Mouse (Mus musculus): ENCODE data around the gene Alb. TPM values are rescaled to one million over a fixed set of nuclear protein-coding genes. Genes with fewer than 3 reads are reported as not detected.

Alb gene
- polyA plus RNA-seq, 1 experiment from 2014 or later = 1.3 TPM

- no peak overlapping the region for H3K27ac ChIP-seq (replicated peaks)
- no peaks in the 10 kb centered on the region for H3K9me3 ChIP-seq
- no peak overlapping the region for H3K4me2 ChIP-seq
- no peaks in the 10 kb centered on the region for H3K4me1 ChIP-seq (replicated peaks)
- no peak overlapping the region for H3K4me3 ChIP-seq
- H3K27me3 ChIP-seq = no peaks in the 10 kb centered on the region
- no peak for ATAC-seq (ENCODE audit: low FRiP score, low read depth)
- no peaks in the 10 kb centered on the region for H3K36me3 ChIP-seq
- no peak overlapping the region for H3K9ac ChIP-seq
- whole genome bisulfite sequencing = 18% methylated on average over 6 of the region's 6 CpGs
Observed at GRCm38 (mm10) chr5:90467245-90467644, 6.5 kb downstream of the Alb start.

- H3K9ac ChIP-seq = no peak overlapping the region
- no peak overlapping the region for H3K4me3 ChIP-seq
- 90% methylated on average over 3 of the region's 3 CpGs for WGBS
- H3K9me3 ChIP-seq = no peaks in the 10 kb centered on the region
- no peaks in the 10 kb centered on the region for H3K4me1 ChIP-seq (replicated peaks)
- no peak for ATAC-seq (ENCODE audit: low FRiP score, low read depth)
- H3K27me3 ChIP-seq = no peaks in the 10 kb centered on the region
- no peak overlapping the region for H3K27ac ChIP-seq (replicated peaks)
- H3K36me3 ChIP-seq = no peaks in the 10 kb centered on the region
- H3K4me2 ChIP-seq = no peak overlapping the region
Observed at GRCm38 (mm10) chr5:90470836-90471235, 10.1 kb downstream of the Alb start.

- Histone ChIP-seq H3K4me3 (no peak overlapping the region), H3K4me1 (replicated peaks) (no peaks in the 10 kb centered on the region), H3K9me3 (no peaks in the 10 kb centered on the region), H3K27me3 (no peaks in the 10 kb centered on the region), H3K9ac (no peak overlapping the region), H3K27ac (replicated peaks) (no peak overlapping the region), H3K36me3 (no peaks in the 10 kb centered on the region), H3K4me2 (no peak overlapping the region)
- ATAC-seq (ENCODE audit: low FRiP score, low read depth) = no peak
- WGBS = 97% methylated on average over 4 of the region's 4 CpGs
Observed at GRCm38 (mm10) chr5:90473902-90474301, 13.2 kb downstream of the Alb start.

GRCm38 (mm10) chr5:90474369-90474768 is 13.7 kb downstream of the Alb start:
- no peak overlapping the region for H3K4me3 ChIP-seq
- 88% methylated on average over 5 of the region's 5 CpGs for WGBS
- H3K4me1 ChIP-seq (replicated peaks) = no peaks in the 10 kb centered on the region
- no peak for ATAC-seq (ENCODE audit: low FRiP score, low read depth)
- no peaks in the 10 kb centered on the region for H3K27me3 ChIP-seq
- H3K9me3 ChIP-seq = no peaks in the 10 kb centered on the region
- H3K4me2 ChIP-seq = no peak overlapping the region
- no peaks in the 10 kb centered on the region for H3K36me3 ChIP-seq
- no peak overlapping the region for H3K27ac ChIP-seq (replicated peaks)
- H3K9ac ChIP-seq = no peak overlapping the region

GRCm38 (mm10) chr5:90476741-90477140 is 16.0 kb downstream of the Alb start:
- no peaks in the 10 kb centered on the region for H3K4me1 ChIP-seq (replicated peaks)
- no peak overlapping the region for H3K4me3 ChIP-seq
- H3K9ac ChIP-seq = no peak overlapping the region
- no peaks in the 10 kb centered on the region for H3K27me3 ChIP-seq
- ATAC-seq (ENCODE audit: low FRiP score, low read depth) = no peak
- no peaks in the 10 kb centered on the region for H3K36me3 ChIP-seq
- no peak overlapping the region for H3K4me2 ChIP-seq
- 89% methylated on average over 3 of the region's 3 CpGs for WGBS
- no peak overlapping the region for H3K27ac ChIP-seq (replicated peaks)
- H3K9me3 ChIP-seq = no peaks in the 10 kb centered on the region

GRCm38 (mm10) chr5:90477308-90478140 is 16.8 kb downstream of the Alb start:
- no peak overlapping the region for H3K4me2 ChIP-seq
- no peaks in the 10 kb centered on the region for H3K9me3 ChIP-seq
- H3K9ac ChIP-seq = no peak overlapping the region
- no peak overlapping the region for H3K27ac ChIP-seq (replicated peaks)
- no peak overlapping the region for H3K4me3 ChIP-seq
- H3K27me3 ChIP-seq = no peaks in the 10 kb centered on the region
- no peaks in the 10 kb centered on the region for H3K36me3 ChIP-seq
- 90% methylated on average over 7 of the region's 7 CpGs for WGBS
- no peaks in the 10 kb centered on the region for H3K4me1 ChIP-seq (replicated peaks)
- no peak for ATAC-seq (ENCODE audit: low FRiP score, low read depth)

- H3K9me3 ChIP-seq = no peaks in the 10 kb centered on the region
- H3K4me3 ChIP-seq = no peak overlapping the region
- no peak overlapping the region for H3K27ac ChIP-seq (replicated peaks)
- no peak overlapping the region for H3K9ac ChIP-seq
- no peaks in the 10 kb centered on the region for H3K27me3 ChIP-seq
- H3K4me1 ChIP-seq (replicated peaks) = no peaks in the 10 kb centered on the region
- ATAC-seq (ENCODE audit: low FRiP score, low read depth) = no peak
- WGBS = 92% methylated on average over 1 of the region's 1 CpGs
- H3K4me2 ChIP-seq = no peak overlapping the region
- H3K36me3 ChIP-seq = no peaks in the 10 kb centered on the region
Observed at GRCm38 (mm10) chr5:90478886-90479285, 18.2 kb downstream of the Alb start.

GRCm38 (mm10) chr5:90485597-90485996 is 24.9 kb downstream of the Alb start:
- WGBS = 95% methylated on average over 7 of the region's 7 CpGs
- Histone ChIP-seq H3K9ac (no peak overlapping the region), H3K9me3 (no peaks in the 10 kb centered on the region), H3K36me3 (no peaks in the 10 kb centered on the region), H3K4me1 (replicated peaks) (no peaks in the 10 kb centered on the region), H3K4me3 (no peak overlapping the region), H3K27ac (replicated peaks) (no peak overlapping the region), H3K27me3 (no peaks in the 10 kb centered on the region), H3K4me2 (no peak overlapping the region)
- no peak for ATAC-seq (ENCODE audit: low FRiP score, low read depth)

- Histone ChIP-seq H3K4me1 (replicated peaks) (no peaks in the 10 kb centered on the region), H3K4me3 (no peak overlapping the region), H3K27me3 (no peaks in the 10 kb centered on the region), H3K36me3 (no peaks in the 10 kb centered on the region), H3K27ac (replicated peaks) (no peak overlapping the region), H3K4me2 (no peak overlapping the region), H3K9ac (no peak overlapping the region), H3K9me3 (no peaks in the 10 kb centered on the region)
- ATAC-seq (ENCODE audit: low FRiP score, low read depth) = no peak
- WGBS = 93% methylated on average over 7 of the region's 7 CpGs
Observed at GRCm38 (mm10) chr5:90488323-90488722, 27.6 kb downstream of the Alb start.

GRCm38 (mm10) chr5:90490518-90490917 is 29.8 kb downstream of the Alb start, which contains the start of gene Afp:
Gene Afp, plus strand, starts transcription at chr5:90490737.
- Histone ChIP-seq H3K4me2 (no peak within 1 kb of the TSS), H3K27ac (replicated peaks) (no peak within 1 kb of the TSS), H3K4me1 (replicated peaks) (no peaks in the 10 kb centered on the region), H3K9ac (no peak within 1 kb of the TSS), H3K9me3 (no peaks in the 10 kb centered on the region), H3K27me3 (no peaks in the 10 kb centered on the region), H3K36me3 (no peaks in the 10 kb centered on the region), H3K4me3 (no peak within 1 kb of the TSS)
- ATAC-seq (ENCODE audit: low FRiP score, low read depth) = no peak
- whole genome bisulfite sequencing = 86% methylated on average over 7 of the region's 7 CpGs

- Histone ChIP-seq H3K36me3 (no peaks in the 10 kb centered on the region), H3K27me3 (no peaks in the 10 kb centered on the region), H3K9ac (no peak overlapping the region), H3K9me3 (no peaks in the 10 kb centered on the region), H3K27ac (replicated peaks) (no peak overlapping the region), H3K4me3 (no peak overlapping the region), H3K4me1 (replicated peaks) (no peaks in the 10 kb centered on the region), H3K4me2 (no peak overlapping the region)
- ATAC-seq (ENCODE audit: low FRiP score, low read depth) = no peak
- WGBS = 79% methylated on average over 9 of the region's 9 CpGs
Observed at GRCm38 (mm10) chr5:90492440-90492839, 31.7 kb downstream of the Alb start.

- no peaks in the 10 kb centered on the region for H3K36me3 ChIP-seq
- no peaks in the 10 kb centered on the region for H3K9me3 ChIP-seq
- ATAC-seq (ENCODE audit: low FRiP score, low read depth) = no peak
- H3K9ac ChIP-seq = no peak overlapping the region
- H3K4me1 ChIP-seq (replicated peaks) = no peaks in the 10 kb centered on the region
- no peak overlapping the region for H3K4me2 ChIP-seq
- no peak overlapping the region for H3K4me3 ChIP-seq
- no peaks in the 10 kb centered on the region for H3K27me3 ChIP-seq
- no peak overlapping the region for H3K27ac ChIP-seq (replicated peaks)
- WGBS = 89% methylated on average over 4 of the region's 4 CpGs
Observed at GRCm38 (mm10) chr5:90494308-90494707, 33.6 kb downstream of the Alb start.

GRCm38 (mm10) chr5:90499509-90499908 is 38.8 kb downstream of the Alb start:
- WGBS = 52% methylated on average over 7 of the region's 7 CpGs
- H3K9ac ChIP-seq = no peak overlapping the region
- H3K9me3 ChIP-seq = no peaks in the 10 kb centered on the region
- no peaks in the 10 kb centered on the region for H3K4me1 ChIP-seq (replicated peaks)
- no peaks in the 10 kb centered on the region for H3K36me3 ChIP-seq
- no peak overlapping the region for H3K27ac ChIP-seq (replicated peaks)
- no peak overlapping the region for H3K4me2 ChIP-seq
- no peaks in the 10 kb centered on the region for H3K27me3 ChIP-seq
- no peak overlapping the region for H3K4me3 ChIP-seq
- no peak for ATAC-seq (ENCODE audit: low FRiP score, low read depth)

Data from hindbrain, embryonic 15.5 days (tissue).